Mouse (Mus musculus): ENCODE data around the gene Hist1h1e.

- TF ChIP-seq CTCF (IDR thresholded peaks at IDR 0.05; ENCODE audit: control insufficient read depth, insufficient read depth, insufficient replicate concordance, low read depth, low read length) (peak; percentile 43; the same call in 1 of the 2 replicates), POLR2A (IDR thresholded peaks at IDR 0.05; ENCODE audit: control insufficient read depth, low read depth, low read length) (no peak)
These were observed 24.4 kb downstream of the Hist1h1e start for GRCm38 (mm10) chr13:23597957-23598356.

Data from testis, adult 2 months (tissue).